ENCODE assay signal across 12 mouse cellular contexts in genomic region chr3:62594842-62595241, GRCm38 (mm10). TPM values are rescaled to one million over a fixed set of nuclear protein-coding genes. Genes with fewer than 3 reads are reported as not detected.
DNase-seq lines count a peak whose midpoint lies in the region; ATAC-seq lines count a peak whose summit lies in the region.
"Had no signal": no experiment of that assay in that cellular context is flagged by ENCODE, and none has a peak within 500 bp of the region (broad histone marks: within the 10 kb centered on the region; RNA-seq: fewer than 3 reads in every experiment).

No protein-coding gene starts in this region.

- H3K9ac ChIP-seq in midbrain, embryonic 15.5 days = no peak overlapping the region
- no peak overlapping the region for H3K9ac ChIP-seq in embryonic facial prominence, embryonic 11.5 days (replicated peaks; ENCODE audit: low read length)
- H3K9ac ChIP-seq: embryonic facial prominence, embryonic 15.5 days; midbrain, embryonic 13.5 days had no signal

- H3K27ac ChIP-seq in midbrain, embryonic 10.5 days (replicated peaks) = no peak overlapping the region
- H3K27ac ChIP-seq in midbrain, embryonic 15.5 days = no peak overlapping the region
- no peak overlapping the region for H3K27ac ChIP-seq in embryonic facial prominence, embryonic 11.5 days (replicated peaks; ENCODE audit: low read depth, low read length)
- H3K27ac ChIP-seq: embryonic facial prominence, embryonic 15.5 days; midbrain, embryonic 13.5 days had no signal

- H3K36me3 ChIP-seq in midbrain, embryonic 10.5 days = no peaks in the 10 kb centered on the region
- no peaks in the 10 kb centered on the region for H3K36me3 ChIP-seq in midbrain, embryonic 15.5 days (replicated peaks)
- H3K36me3 ChIP-seq in embryonic facial prominence, embryonic 11.5 days (replicated peaks; ENCODE audit: control insufficient read depth, insufficient read depth, low read depth, low read length) = no peaks in the 10 kb centered on the region
- H3K36me3 ChIP-seq: embryonic facial prominence, embryonic 15.5 days; midbrain, embryonic 13.5 days had no signal

- no peak overlapping the region for H3K4me2 ChIP-seq in midbrain, embryonic 15.5 days
- H3K4me2 ChIP-seq in embryonic facial prominence, embryonic 11.5 days (ENCODE audit: low read depth, low read length) = no peak overlapping the region
- H3K4me2 ChIP-seq: embryonic facial prominence, embryonic 15.5 days; midbrain, embryonic 13.5 days had no signal

- intact Hi-C loops in left cerebral cortex, postnatal 36 days (cut with DNase I) = no loop called here

- WGBS in midbrain, embryonic 10.5 days = 23% methylated on average over 7 of the region's 7 CpGs
- WGBS in midbrain, embryonic 15.5 days = 27% methylated on average over 7 of the region's 7 CpGs
- 25% methylated on average over 7 of the region's 7 CpGs for WGBS in embryonic facial prominence, embryonic 11.5 days

- no peaks in the 10 kb centered on the region for H3K9me3 ChIP-seq in midbrain, embryonic 10.5 days (replicated peaks)
- H3K9me3 ChIP-seq in midbrain, embryonic 15.5 days = no peaks in the 10 kb centered on the region
- no peaks in the 10 kb centered on the region for H3K9me3 ChIP-seq in embryonic facial prominence, embryonic 11.5 days (replicated peaks; ENCODE audit: control insufficient read depth, low read length)
- H3K9me3 ChIP-seq: embryonic facial prominence, embryonic 15.5 days; midbrain, embryonic 13.5 days had no signal

- ATAC-seq in midbrain, embryonic 15.5 days (replicated peaks) = no peak
- ATAC-seq in embryonic facial prominence, embryonic 11.5 days (replicated peaks; ENCODE audit: insufficient number of reproducible peaks, low FRiP score, low TSS enrichment, low read depth) = no peak
- ATAC-seq: midbrain, embryonic 13.5 days had no signal

- no peaks in the 10 kb centered on the region for H3K27me3 ChIP-seq in midbrain, embryonic 10.5 days (ENCODE audit: low read depth, poor library complexity, severe bottlenecking)
- H3K27me3 ChIP-seq in midbrain, embryonic 15.5 days (replicated peaks) = no peaks in the 10 kb centered on the region
- H3K27me3 ChIP-seq in embryonic facial prominence, embryonic 11.5 days (ENCODE audit: control insufficient read depth, insufficient read depth, low read length) = no peaks in the 10 kb centered on the region
- H3K27me3 ChIP-seq: embryonic facial prominence, embryonic 15.5 days; midbrain, embryonic 13.5 days had no signal

- no peaks in the 10 kb centered on the region for H3K4me1 ChIP-seq in midbrain, embryonic 10.5 days
- H3K4me1 ChIP-seq in midbrain, embryonic 15.5 days = no peaks in the 10 kb centered on the region
- H3K4me1 ChIP-seq in embryonic facial prominence, embryonic 11.5 days (ENCODE audit: control insufficient read depth, insufficient read depth, low read length) = no peaks in the 10 kb centered on the region
- H3K4me1 ChIP-seq: embryonic facial prominence, embryonic 15.5 days; midbrain, embryonic 13.5 days had no signal

- peak; percentile 25 for DNase-seq in gastrocnemius, postnatal 10 days
- DNase-seq in gastrocnemius, adult 18-20 months (ENCODE audit: low spot score) = no peak
- DNase-seq in midbrain, embryonic 10.5 days (ENCODE audit: low spot score) = peak; percentile 36
- DNase-seq in embryonic facial prominence, embryonic 11.5 days (ENCODE audit: low spot score) = peak; percentile 80
- DNase-seq in retina, postnatal 1 day = peak; percentile 45
- DNase-seq in layer of hippocampus, postnatal 10 days (ENCODE audit: low spot score in 2 of 2) = no peak
- DNase-seq in left cerebral cortex, postnatal 36 days (ENCODE audit: low spot score in 2 of 2) = no peak
- DNase-seq: layer of hippocampus, adult 9-11 months; spleen, adult 18-20 months had no signal

- H3K4me3 ChIP-seq in midbrain, embryonic 10.5 days = no peak overlapping the region
- no peak overlapping the region for H3K4me3 ChIP-seq in midbrain, embryonic 15.5 days
- no peak overlapping the region for H3K4me3 ChIP-seq in embryonic facial prominence, embryonic 11.5 days (ENCODE audit: low read depth, low read length)
- H3K4me3 ChIP-seq: embryonic facial prominence, embryonic 15.5 days; midbrain, embryonic 13.5 days had no signal

RNA-seq across cellular contexts. Expression of gene Gpr149, which starts 10.1 kb away (rescaled TPM):
- total RNA-seq in gastrocnemius, postnatal 10 days (2021) = under 1 TPM in 1 of 2 experiments, not detected in 1; 0.07 TPM
- total RNA-seq in gastrocnemius, adult 18-20 months (2021) = not detected
- polyA plus RNA-seq in midbrain, embryonic 10.5 days (2016; fragmentation: Nextera tagmentation; extraction: Ambion mirVana) = 0.11 and 0.16 TPM in 2 replicates
- 2.8 and 4.2 TPM in 2 replicates for polyA plus RNA-seq in midbrain, embryonic 15.5 days (2015; fragmentation: Nextera tagmentation; extraction: Ambion mirVana)
- polyA plus RNA-seq in embryonic facial prominence, embryonic 11.5 days (2014; fragmentation: Nextera tagmentation; extraction: Ambion mirVana) = 0.21 and 0.29 TPM in 2 replicates
- total RNA-seq in layer of hippocampus, postnatal 10 days (2021) = 1 to 10 TPM in 1 of 2 experiments, under 1 TPM in 1; 0.91 to 1.1 TPM
- total RNA-seq in left cerebral cortex, postnatal 36 days (2021) = 1 to 10 TPM in 1 of 2 experiments, under 1 TPM in 1; 0.62 to 3.4 TPM

Comparison
In these comparisons a context has a peak if more than half of its experiments do, and no peak if none do; other contexts are left out.
1. DNase-seq: peak in gastrocnemius, postnatal 10 days (single experiment), midbrain, embryonic 10.5 days (single experiment), embryonic facial prominence, embryonic 11.5 days (single experiment) and retina, postnatal 1 day (single experiment); none in gastrocnemius, adult 18-20 months (single experiment), layer of hippocampus, postnatal 10 days (0 of 2) and left cerebral cortex, postnatal 36 days (0 of 2).